Mouse (Mus musculus) E14TG2a.4 (cell line): ENCODE data around the gene Capn11.
"Not testable (repeated sequence)": the region's sequence is repeated elsewhere in the genome, so short reads cannot be mapped to it uniquely, and the experiment has no call there.

ENCODE experiments used
- H3K27me3 ChIP-seq: 2 replicates; pipeline ENCODE4 v1.6.1; 2014; ENCODE audit warnings: low read length, control low read depth; ENCODE audit not compliant: insufficient read depth
- H3K36me3 ChIP-seq: 2 replicates; pipeline ENCODE4 v1.6.1; 2014; ENCODE audit warnings: low read length, control low read depth; ENCODE audit not compliant: insufficient read depth
- H3K4me1 ChIP-seq: replicated peaks from 2 replicates; pipeline ENCODE4 v1.6.1; 2014; ENCODE audit warnings: low read depth, low read length, control low read depth
- H3K4me3 ChIP-seq: replicated peaks from 2 replicates; pipeline ENCODE4 v1.5.1; 2014; ENCODE audit warnings: mild to moderate bottlenecking, low read length
- H3K9me3 ChIP-seq: 2 replicates; pipeline ENCODE4 v1.6.1; 2014; ENCODE audit warnings: low read length, control low read depth
- CTCF ChIP-seq: conservative IDR thresholded peaks from 2 replicates; pipeline ENCODE4 v1.5.1; 2014; ENCODE audit warnings: low read length
- NANOG ChIP-seq: IDR thresholded peaks from 2 replicates; pipeline ENCODE4 v1.6.1; 2014; ENCODE audit warnings: borderline replicate concordance, low read length, mixed read lengths
- POU5F1 ChIP-seq: IDR thresholded peaks from 2 replicates; pipeline ENCODE4 v1.6.1; 2014; ENCODE audit warnings: low read length, borderline replicate concordance

Capn11 gene

GRCm38 (mm10) chr17:45628885-45629855, 30.0 kb downstream of the Capn11 start:
- Histone ChIP-seq H3K36me3 (no peaks in the 10 kb centered on the region), H3K9me3 (no peaks in the 10 kb centered on the region), H3K27me3 (no peaks in the 10 kb centered on the region), H3K4me3 (peak overlapping the region; percentile 65), H3K4me1 (peaks cover 100% of the 10 kb centered on the region)
- TF ChIP-seq NANOG (no peak), CTCF (no peak), POU5F1 (no peak)

GRCm38 (mm10) chr17:45628160-45628559, 31.0 kb downstream of the Capn11 start:
- Histone ChIP-seq H3K9me3 (no peaks in the 10 kb centered on the region), H3K27me3 (no peaks in the 10 kb centered on the region), H3K36me3 (no peaks in the 10 kb centered on the region), H3K4me3 (peak overlapping the region; percentile 8; the same call in 1 of the 2 replicates), H3K4me1 (peaks cover 95% of the 10 kb centered on the region)
- TF ChIP-seq POU5F1 (no peak), NANOG (no peak), CTCF (no peak)

GRCm38 (mm10) chr17:45626577-45627134, 32.5 kb downstream of the Capn11 start:
- no peaks in the 10 kb centered on the region for H3K9me3 ChIP-seq
- H3K36me3 ChIP-seq = no peaks in the 10 kb centered on the region; the same call in 1 of the 2 replicates
- TF ChIP-seq POU5F1 (no peak), NANOG (no peak), CTCF (peak; percentile 99)
- peaks cover 88% of the 10 kb centered on the region for H3K4me1 ChIP-seq
- peak overlapping the region; percentile 74 for H3K4me3 ChIP-seq
- no peaks in the 10 kb centered on the region for H3K27me3 ChIP-seq

- not testable (repeated sequence) for H3K36me3 ChIP-seq, H3K27me3 ChIP-seq, H3K9me3 ChIP-seq, H3K4me3 ChIP-seq
- H3K4me1 ChIP-seq = peaks cover 87% of the 10 kb centered on the region
Measured at GRCm38 (mm10) chr17:45623425-45623824, 35.7 kb downstream of the Capn11 start.

- Histone ChIP-seq H3K36me3 (no peaks in the 10 kb centered on the region; the same call in 1 of the 2 replicates), H3K9me3 (no peaks in the 10 kb centered on the region), H3K4me3 (peak overlapping the region; percentile 79), H3K4me1 (peaks cover 86% of the 10 kb centered on the region), H3K27me3 (no peaks in the 10 kb centered on the region)
- no peak for TF ChIP-seq NANOG
- no peak for TF ChIP-seq POU5F1
- no peak for TF ChIP-seq CTCF
Measured at GRCm38 (mm10) chr17:45619386-45620256, 39.5 kb downstream of the Capn11 start.

- no peaks in the 10 kb centered on the region for H3K9me3 ChIP-seq
- H3K36me3 ChIP-seq = no peaks in the 10 kb centered on the region; the same call in 1 of the 2 replicates
- no peaks in the 10 kb centered on the region for H3K27me3 ChIP-seq
- TF ChIP-seq POU5F1 (no peak), CTCF (no peak), NANOG (no peak)
- peak overlapping the region; percentile 79 for H3K4me3 ChIP-seq
- H3K4me1 ChIP-seq = peaks cover 83% of the 10 kb centered on the region
Measured at GRCm38 (mm10) chr17:45618941-45619385, 40.2 kb downstream of the Capn11 start.

GRCm38 (mm10) chr17:45617655-45618054, 41.5 kb downstream of the Capn11 start:
- no peak for TF ChIP-seq POU5F1
- Histone ChIP-seq H3K36me3 (no peaks in the 10 kb centered on the region; the same call in 1 of the 2 replicates), H3K4me1 (peaks cover 93% of the 10 kb centered on the region), H3K4me3 (peak overlapping the region; percentile 79; the same call in 1 of the 2 replicates), H3K27me3 (no peaks in the 10 kb centered on the region), H3K9me3 (no peaks in the 10 kb centered on the region)

- Histone ChIP-seq H3K4me3 (peak overlapping the region; percentile 33), H3K4me1 (peaks cover 95% of the 10 kb centered on the region), H3K27me3 (no peaks in the 10 kb centered on the region), H3K9me3 (no peaks in the 10 kb centered on the region), H3K36me3 (no peaks in the 10 kb centered on the region)
- TF ChIP-seq CTCF (no peak), POU5F1 (no peak), NANOG (no peak)
Measured at GRCm38 (mm10) chr17:45616679-45617078, 42.4 kb downstream of the Capn11 start.
